Mouse (Mus musculus) liver, embryonic 14.5 days (tissue): ENCODE data around the gene Ces5a. TPM values are rescaled to one million over a fixed set of nuclear protein-coding genes. Genes with fewer than 3 reads are reported as not detected.

Experiments
- ATAC-seq: fragments of 200-750 bp; cut with Nextera tagmentation; 2 replicates; pipeline ENCODE4 v1.8.0; 2017; ENCODE audit warnings: moderate number of reproducible peaks, mild to moderate bottlenecking, moderate library complexity; ENCODE audit not compliant: insufficient read depth
- DNase-seq, 3 experiments: peaks; one replicate each; pipeline ENCODE4 v3.0.0-alpha.2; 2012 to 2013; ENCODE audit warnings: low read depth in 3 of 3, low spot score in 3 of 3
- H3K27ac ChIP-seq: fragments of 300-500 bp; sonication (generic); 2 replicates; pipeline ENCODE4 v1.5.1; 2014; ENCODE audit warnings: moderate library complexity, mild to moderate bottlenecking, control low read depth, inconsistent platforms
- H3K27me3 ChIP-seq: fragments of 300-500 bp; sonication (generic); 2 replicates; pipeline ENCODE4 v1.6.1; 2014; ENCODE audit warnings: mild to moderate bottlenecking, low read length, moderate library complexity; ENCODE audit not compliant: control insufficient read depth, insufficient read depth
- H3K36me3 ChIP-seq: fragments of 300-500 bp; sonication (generic); replicated peaks from 2 replicates; pipeline ENCODE4 v1.6.1; 2014; ENCODE audit warnings: low read depth; ENCODE audit not compliant: control insufficient read depth, insufficient read depth
- H3K4me1 ChIP-seq, 2 experiments: fragments of 200-500 bp in 1 of 2; fragments of 300-500 bp in 1 of 2; sonication (generic) in 1 of 2; replicated peaks; 2 replicates each; pipeline ENCODE4 v1.6.1; 2012 to 2014; ENCODE audit warnings: antibody characterized with exemption in 1 of 2, inconsistent platforms in 1 of 2, low read length in 1 of 2; ENCODE audit not compliant: control insufficient read depth in 2 of 2, insufficient read depth in 2 of 2
- H3K4me2 ChIP-seq: fragments of 300-500 bp; sonication (generic); 2 replicates; pipeline ENCODE4 v1.6.1; 2014; ENCODE audit warnings: low read depth, mild to moderate bottlenecking, control low read depth, moderate library complexity
- H3K4me3 ChIP-seq, 2 experiments: fragments of 200-500 bp in 1 of 2; fragments of 300-500 bp in 1 of 2; sonication (generic) in 1 of 2; 2 replicates each; pipeline ENCODE4 v1.5.1; 2012 to 2014; ENCODE audit warnings: low read depth in 2 of 2, low read length in 2 of 2, mild to moderate bottlenecking in 2 of 2, control low read depth in 1 of 2, inconsistent platforms in 1 of 2, moderate library complexity in 1 of 2; ENCODE audit not compliant: insufficient read depth in 1 of 2
- H3K9ac ChIP-seq: fragments of 300-500 bp; sonication (generic); replicated peaks from 2 replicates; pipeline ENCODE4 v1.6.1; 2014; ENCODE audit warnings: mild to moderate bottlenecking, control low read depth, moderate library complexity
- H3K9me3 ChIP-seq: fragments of 300-500 bp; sonication (generic); 2 replicates; pipeline ENCODE4 v1.6.1; 2016; ENCODE audit warnings: low read length, mixed read lengths; ENCODE audit not compliant: control insufficient read depth
- CTCF ChIP-seq: IDR thresholded peaks from 2 replicates; pipeline ENCODE4 v1.5.1; 2016; ENCODE audit warnings: antibody characterized with exemption, low read depth, control low read depth
- EP300 ChIP-seq: IDR thresholded peaks from 2 replicates; pipeline ENCODE4 v1.6.1; 2016; ENCODE audit warnings: antibody characterized with exemption, low read depth
- WGBS: fragments of 180-500 bp; shearing (Covaris S2); extraction: QIAGEN DNeasy Blood & Tissue Kit; methylation state at CpG from one replicate; pipeline ENCODE4 v1.1.7; 2014; ENCODE audit not compliant: insufficient replicate concordance; 5-methylcytosine and 5-hydroxymethylcytosine counted together
- polyA plus RNA-seq, 2 experiments: library from polyadenylated mRNA; depleted of rRNA in 1 of 2; stranded (reverse) in 1 of 2; unstranded in 1 of 2; fragments of >200 nt; fragmentation: Nextera tagmentation in 1 of 2; extraction: Ambion mirVana in 1 of 2; gene quantifications; 2 replicates each; pipeline versions ENCODE4 v1.2.1 to v1.2.3; 2012 to 2014

Ces5a gene
- polyA plus RNA-seq, 2 experiments: not detected

DNA sequence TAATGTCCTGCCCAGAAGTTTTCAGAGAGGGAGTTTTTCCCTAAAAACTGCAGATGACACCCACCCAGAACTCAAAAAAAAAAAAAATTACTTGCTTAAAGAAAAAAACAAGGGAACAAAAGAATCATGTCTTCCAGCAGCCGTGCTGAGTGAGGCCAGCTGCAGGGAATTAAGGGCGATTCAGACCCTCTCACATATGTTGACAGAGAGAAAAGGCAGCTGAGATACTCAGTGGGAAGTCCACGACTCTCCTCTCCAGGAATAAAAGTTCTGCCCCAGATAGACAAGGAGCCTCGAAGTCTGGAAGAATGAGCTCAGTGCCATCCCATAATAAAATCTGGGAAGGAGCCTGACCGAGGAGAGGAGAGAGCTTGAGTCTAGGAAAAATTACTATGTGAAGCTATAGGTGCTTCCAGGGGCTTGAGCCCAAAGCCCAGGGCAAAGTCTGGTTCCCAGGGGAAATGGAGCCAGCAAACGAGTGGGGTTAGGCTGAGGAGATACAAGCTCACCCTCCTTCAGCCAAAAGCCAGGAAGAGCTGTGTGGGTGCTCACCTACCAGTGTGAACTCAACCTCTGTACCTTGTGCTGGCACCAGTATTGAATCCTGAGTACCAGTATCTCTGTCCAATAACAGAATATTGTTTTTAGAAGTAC is 27.1 kb upstream of the Ces5a start:
- ATAC-seq: no peak
- H3K9me3 ChIP-seq: no peaks in the 10 kb centered on the region
- no peak for DNase-seq
- WGBS: 34% methylated on average over 6 of the region's 6 CpGs
- no peaks in the 10 kb centered on the region for H3K27me3 ChIP-seq
- no peaks in the 10 kb centered on the region for H3K36me3 ChIP-seq
- H3K4me2 ChIP-seq: no peak overlapping the region
- no peaks in the 10 kb centered on the region for H3K4me1 ChIP-seq
- no peak for TF ChIP-seq EP300
- TF ChIP-seq CTCF: no peak
- no peak overlapping the region for H3K9ac ChIP-seq
- no peak overlapping the region for H3K4me3 ChIP-seq
- H3K27ac ChIP-seq: no peak overlapping the region

DNA sequence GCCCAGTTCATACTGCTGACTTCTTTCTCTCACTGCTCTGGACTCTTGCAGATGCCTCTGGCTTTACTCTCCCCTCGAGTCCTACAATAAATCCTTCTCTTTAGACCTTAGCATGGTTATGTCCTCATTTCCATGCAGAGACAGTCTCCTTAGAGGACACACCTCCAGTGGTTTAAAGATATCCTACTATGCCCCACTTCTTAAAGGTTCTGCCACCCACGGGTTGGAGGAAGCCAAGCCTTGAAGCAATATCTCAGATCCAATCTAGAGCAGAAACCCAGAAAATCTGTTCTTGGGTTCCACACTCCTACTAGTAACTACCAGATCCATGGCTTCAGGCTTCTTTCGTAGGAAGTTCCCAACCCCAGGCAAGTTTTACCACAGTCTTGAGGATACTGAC is 25.6 kb upstream of the Ces5a start:
- whole genome bisulfite sequencing: 38% methylated on average over 3 of the region's 3 CpGs
- no peak for TF ChIP-seq EP300
- no peak for TF ChIP-seq CTCF
- Histone ChIP-seq H3K27me3 (no peaks in the 10 kb centered on the region), H3K4me1 (no peaks in the 10 kb centered on the region), H3K4me2 (no peak overlapping the region), H3K9ac (no peak overlapping the region), H3K36me3 (no peaks in the 10 kb centered on the region), H3K4me3 (no peak overlapping the region), H3K27ac (no peak overlapping the region), H3K9me3 (no peaks in the 10 kb centered on the region)
- no peak for ATAC-seq
- no peak for DNase-seq

DNA sequence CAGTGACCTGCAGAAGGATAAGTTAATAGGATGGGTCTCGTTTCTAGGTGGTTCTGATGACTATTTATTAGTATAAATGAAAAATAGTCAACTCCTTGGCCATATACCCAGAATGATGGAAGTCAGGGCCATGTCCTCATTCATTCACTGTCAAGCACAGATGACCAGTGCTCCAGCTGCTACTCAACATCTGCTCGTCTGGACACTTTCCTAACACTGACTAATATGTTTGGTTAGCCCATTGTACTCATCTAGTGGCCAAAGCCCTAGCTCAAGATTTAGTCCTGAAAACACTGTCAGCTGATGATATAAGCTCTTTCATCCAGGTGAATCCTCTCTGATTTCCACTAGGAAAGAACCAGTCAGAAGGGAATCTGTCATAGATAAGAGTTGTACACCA is 24.1 kb upstream of the Ces5a start:
- Histone ChIP-seq H3K4me2 (no peak overlapping the region), H3K27ac (no peak overlapping the region), H3K27me3 (no peaks in the 10 kb centered on the region), H3K4me3 (no peak overlapping the region), H3K4me1 (no peaks in the 10 kb centered on the region), H3K9me3 (no peaks in the 10 kb centered on the region), H3K9ac (no peak overlapping the region), H3K36me3 (no peaks in the 10 kb centered on the region)
- WGBS: 28% methylated on average over 2 of the region's 2 CpGs
- no peak for TF ChIP-seq EP300
- TF ChIP-seq CTCF: no peak
- DNase-seq (no peak), ATAC-seq (no peak)

DNA sequence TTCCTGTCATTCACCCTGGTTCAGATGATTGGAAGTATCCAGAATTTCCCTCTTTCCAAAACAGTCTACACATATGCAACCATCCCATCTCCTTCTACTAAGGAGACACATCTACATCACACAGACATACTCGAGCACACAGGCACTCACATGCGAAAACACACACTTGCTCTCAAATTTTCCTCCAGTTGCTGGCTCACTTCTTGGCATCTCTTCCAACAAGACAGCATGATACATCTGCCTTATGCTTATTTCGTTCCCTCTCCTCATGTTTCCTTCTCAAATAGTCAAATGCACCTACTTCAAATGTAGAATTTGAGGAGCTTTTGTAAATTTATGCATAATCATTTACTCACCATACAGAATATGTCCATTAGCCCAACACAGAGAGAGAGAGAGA is 33.0 kb downstream of the Ces5a start:
- Histone ChIP-seq H3K9ac (no peak overlapping the region), H3K27ac (no peak overlapping the region), H3K27me3 (no peaks in the 10 kb centered on the region), H3K4me1 (no peaks in the 10 kb centered on the region), H3K4me3 (no peak overlapping the region), H3K36me3 (no peaks in the 10 kb centered on the region), H3K9me3 (no peaks in the 10 kb centered on the region), H3K4me2 (no peak overlapping the region)
- no peak for DNase-seq
- 47% methylated on average over 3 of the region's 3 CpGs for WGBS
- no peak for ATAC-seq
- TF ChIP-seq EP300: no peak
- TF ChIP-seq CTCF: no peak

DNA sequence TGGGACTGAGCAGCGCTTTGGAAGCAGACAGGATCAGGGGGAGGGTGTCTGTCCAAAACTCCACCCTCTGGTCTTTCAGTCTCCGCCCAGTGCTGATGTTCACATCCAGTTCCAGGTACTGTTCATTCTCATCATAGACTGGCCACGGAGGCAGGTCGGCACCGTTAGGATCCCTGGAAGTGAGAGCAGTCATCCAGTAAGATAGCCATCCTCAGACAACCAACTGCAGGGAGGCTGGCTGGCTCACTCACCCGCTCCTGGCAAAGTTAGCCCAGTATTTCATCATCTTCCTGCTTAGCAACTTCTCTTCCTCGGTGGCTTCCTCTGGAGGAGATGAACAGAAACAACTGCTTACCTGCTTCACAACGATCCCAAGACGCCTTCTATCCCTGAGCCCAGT is 36.2 kb downstream of the Ces5a start:
- Histone ChIP-seq H3K9ac (no peak overlapping the region), H3K36me3 (no peaks in the 10 kb centered on the region), H3K27ac (no peak overlapping the region), H3K27me3 (no peaks in the 10 kb centered on the region), H3K4me2 (no peak overlapping the region), H3K4me3 (no peak overlapping the region), H3K9me3 (no peaks in the 10 kb centered on the region), H3K4me1 (no peaks in the 10 kb centered on the region)
- ATAC-seq (no peak), DNase-seq (no peak)
- no peak for TF ChIP-seq CTCF
- TF ChIP-seq EP300: no peak
- WGBS: 31% methylated on average over 9 of the region's 9 CpGs
